Mouse (Mus musculus) stomach, embryonic 14.5 days (tissue): ENCODE data around the gene Clcf1. TPM values are rescaled to one million over a fixed set of nuclear protein-coding genes. Genes with fewer than 3 reads are reported as not detected.

Experiments
- ATAC-seq: fragments of 200-750 bp; cut with Nextera tagmentation; 2 replicates; pipeline ENCODE4 v1.8.0; 2017; ENCODE audit warnings: low read depth, moderate TSS enrichment; ENCODE audit not compliant: insufficient number of reproducible peaks, insufficient read depth, low FRiP score
- H3K27ac ChIP-seq: fragments of 300-500 bp; sonication (generic); 2 replicates; pipeline ENCODE4 v1.5.1; 2014; ENCODE audit warnings: mild to moderate bottlenecking, low read length, moderate library complexity, mixed read lengths
- H3K27me3 ChIP-seq: fragments of 300-500 bp; sonication (generic); 2 replicates; pipeline ENCODE4 v1.6.1; 2014; ENCODE audit warnings: low read length, control low read depth, mixed read lengths; ENCODE audit not compliant: control insufficient read depth, insufficient read depth
- H3K36me3 ChIP-seq: fragments of 300-500 bp; sonication (generic); 2 replicates; pipeline ENCODE4 v1.6.1; 2014; ENCODE audit warnings: mild to moderate bottlenecking, control low read depth, low read length, moderate library complexity, mixed read lengths; ENCODE audit not compliant: control insufficient read depth, insufficient read depth
- H3K4me1 ChIP-seq: fragments of 300-500 bp; sonication (generic); 2 replicates; pipeline ENCODE4 v1.6.1; 2014; ENCODE audit warnings: low read length, control low read depth, mixed read lengths; ENCODE audit not compliant: control insufficient read depth, insufficient read depth
- H3K4me2 ChIP-seq: fragments of 300-500 bp; sonication (generic); replicated peaks from 2 replicates; pipeline ENCODE4 v1.6.1; 2014; ENCODE audit warnings: low read depth, low read length, control low read depth
- H3K4me3 ChIP-seq: fragments of 300-500 bp; sonication (generic); 2 replicates; pipeline ENCODE4 v1.5.1; 2014; ENCODE audit warnings: low read depth, low read length, control low read depth
- H3K9ac ChIP-seq: fragments of 300-500 bp; sonication (generic); replicated peaks from 2 replicates; pipeline ENCODE4 v1.6.1; 2014; ENCODE audit warnings: low read depth, mild to moderate bottlenecking, control low read depth, low read length, moderate library complexity, mixed read lengths
- H3K9me3 ChIP-seq: fragments of 300-500 bp; sonication (generic); 2 replicates; pipeline ENCODE4 v1.6.1; 2016; ENCODE audit warnings: low read depth, low read length, control low read depth; ENCODE audit not compliant: control insufficient read depth
- WGBS: fragments of 180-500 bp; shearing (Covaris S2); extraction: QIAGEN DNeasy Blood & Tissue Kit; methylation state at CpG from one replicate; pipeline ENCODE4 v1.1.7; 2014; 5-methylcytosine and 5-hydroxymethylcytosine counted together
- polyA plus RNA-seq: library from polyadenylated mRNA; unstranded; fragments of >200 nt; fragmentation: Nextera tagmentation; extraction: Ambion mirVana; gene quantifications from 2 replicates; pipeline ENCODE4 v1.2.1, GENCODE M21; 2014

The Clcf1 gene
- polyA plus RNA-seq = 7.3 and 8.3 TPM in 2 replicates

DNA sequence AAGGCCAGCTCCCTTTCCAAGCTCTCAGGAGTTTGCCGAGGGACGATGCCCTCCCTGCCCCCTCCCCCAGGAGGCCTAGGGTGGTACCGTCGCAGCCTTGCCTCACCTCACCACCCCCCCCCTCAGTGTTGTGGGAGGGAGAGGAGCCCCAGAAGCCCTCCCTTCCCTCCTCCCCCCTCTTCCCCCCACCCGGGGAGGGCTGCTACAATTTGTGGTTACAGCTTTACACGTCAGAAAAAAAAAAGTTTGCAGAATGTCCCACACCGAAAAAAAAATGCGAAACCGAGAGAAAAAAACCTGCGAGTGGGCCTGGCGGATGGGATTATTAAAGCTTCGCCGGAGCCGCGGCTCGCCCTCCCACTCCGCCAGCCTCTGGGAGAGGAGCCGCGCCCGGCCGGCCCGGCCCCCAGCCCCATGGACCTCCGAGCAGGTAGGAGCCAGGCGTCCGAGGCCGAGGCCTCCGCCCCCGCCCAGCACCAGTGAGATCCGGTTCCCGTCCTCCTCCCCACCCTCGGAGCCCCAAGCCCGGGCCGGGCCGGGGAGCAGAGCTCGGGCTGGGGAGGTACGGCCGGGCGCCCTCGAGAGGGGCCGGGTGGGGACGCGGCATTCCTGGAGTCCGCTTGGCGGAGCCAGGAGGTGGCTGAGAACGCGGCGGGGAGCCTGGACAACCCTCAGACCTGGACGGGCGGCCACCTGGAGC lies at the start of gene Clcf1, which contains the start of gene AC109138.7:
Gene Clcf1, plus strand, starts transcription at position 168 of the 700 bp plus-strand sequence.
Gene AC109138.7, plus strand, starts transcription at position 287 of the 700 bp plus-strand sequence.
- Histone ChIP-seq H3K4me3 (peak within 1 kb of the TSS; percentile 57), H3K4me2 (peak within 1 kb of the TSS; percentile 70), H3K9me3 (no peaks in the 10 kb centered on the region), H3K4me1 (peaks cover 50% of the 10 kb centered on the region), H3K27ac (peak within 1 kb of the TSS; percentile 93), H3K9ac (peak within 1 kb of the TSS; percentile 71), H3K36me3 (no peaks in the 10 kb centered on the region), H3K27me3 (no peaks in the 10 kb centered on the region)
- peak; percentile 62 for ATAC-seq
- WGBS = under 1% methylated on average over 49 of the region's 49 CpGs

DNA sequence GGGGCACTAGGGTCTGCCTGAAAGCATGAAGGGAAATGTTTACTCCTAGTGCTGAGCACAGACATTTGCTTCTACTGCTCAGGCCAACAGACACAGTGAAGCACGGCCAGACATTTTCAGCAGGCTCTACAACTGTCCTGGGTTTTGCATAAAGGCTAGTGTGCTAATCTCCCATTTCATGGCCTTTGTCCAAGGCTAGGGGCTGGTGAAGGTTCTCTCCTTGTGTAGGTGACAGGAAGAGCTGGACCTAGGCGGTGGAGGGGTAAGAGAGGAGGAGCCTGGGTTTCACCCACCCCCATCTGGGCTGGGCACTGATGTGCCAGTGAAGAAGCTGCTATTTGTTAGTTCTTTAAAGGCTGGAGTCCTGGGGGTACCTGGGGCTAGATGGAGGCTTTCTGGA lies 49.3 kb upstream of the Clcf1 start:
- ATAC-seq = no peak
- peaks cover 15% of the 10 kb centered on the region for H3K4me1 ChIP-seq
- H3K9ac ChIP-seq = no peak overlapping the region
- H3K4me2 ChIP-seq = no peak overlapping the region
- H3K9me3 ChIP-seq = no peaks in the 10 kb centered on the region
- no peaks in the 10 kb centered on the region for H3K27me3 ChIP-seq
- H3K27ac ChIP-seq = no peak overlapping the region
- WGBS = 73% methylated on average over 2 of the region's 2 CpGs
- H3K4me3 ChIP-seq = no peak overlapping the region
- H3K36me3 ChIP-seq = peaks cover 7% of the 10 kb centered on the region

DNA sequence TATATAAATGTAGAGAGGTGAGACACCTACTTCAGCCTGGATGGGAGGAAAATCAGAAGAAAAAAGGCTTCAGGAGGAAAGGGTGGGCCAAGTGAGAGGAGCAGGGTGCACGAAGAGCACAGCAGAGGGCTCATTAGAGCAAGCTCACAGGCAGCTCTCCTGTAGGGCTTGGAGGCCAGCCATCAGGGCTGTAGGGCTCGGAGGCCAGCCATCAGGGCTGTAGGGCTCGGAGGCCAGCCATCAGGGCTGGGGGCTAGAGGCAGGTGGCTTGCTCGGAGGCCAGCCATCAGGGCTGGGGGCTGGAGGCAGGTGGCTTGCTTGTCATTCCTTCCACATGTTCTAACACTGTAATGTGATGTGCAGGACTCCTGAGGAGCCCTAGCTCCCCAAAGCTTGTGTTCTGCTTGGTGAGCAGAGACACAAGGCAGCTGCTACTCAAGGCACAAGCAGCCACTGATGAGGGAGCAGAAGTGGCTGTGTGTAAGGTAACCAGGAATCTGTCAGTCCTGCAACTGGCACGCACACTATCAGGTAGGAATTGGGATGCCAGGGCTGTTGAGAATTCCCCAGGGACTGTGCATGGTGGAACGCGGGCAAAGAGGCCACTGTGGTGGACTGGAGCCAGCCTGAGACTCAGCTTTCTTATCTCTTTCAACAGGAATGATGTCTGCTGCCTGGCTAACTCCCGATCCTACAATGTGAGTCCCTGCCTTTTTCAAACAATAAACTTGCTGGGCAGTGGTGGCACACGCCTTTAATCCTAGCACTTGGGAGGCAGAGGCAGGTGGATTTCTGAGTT lies 47.2 kb upstream of the Clcf1 start:
- H3K27me3 ChIP-seq = no peaks in the 10 kb centered on the region
- H3K36me3 ChIP-seq = no peaks in the 10 kb centered on the region; the same call in 1 of the 2 replicates
- no peak overlapping the region for H3K4me3 ChIP-seq
- WGBS = 77% methylated on average over 9 of the region's 9 CpGs
- no peaks in the 10 kb centered on the region for H3K9me3 ChIP-seq
- H3K27ac ChIP-seq = no peak overlapping the region
- H3K4me1 ChIP-seq = peaks cover 21% of the 10 kb centered on the region
- H3K9ac ChIP-seq = no peak overlapping the region
- H3K4me2 ChIP-seq = no peak overlapping the region
- ATAC-seq = no peak

DNA sequence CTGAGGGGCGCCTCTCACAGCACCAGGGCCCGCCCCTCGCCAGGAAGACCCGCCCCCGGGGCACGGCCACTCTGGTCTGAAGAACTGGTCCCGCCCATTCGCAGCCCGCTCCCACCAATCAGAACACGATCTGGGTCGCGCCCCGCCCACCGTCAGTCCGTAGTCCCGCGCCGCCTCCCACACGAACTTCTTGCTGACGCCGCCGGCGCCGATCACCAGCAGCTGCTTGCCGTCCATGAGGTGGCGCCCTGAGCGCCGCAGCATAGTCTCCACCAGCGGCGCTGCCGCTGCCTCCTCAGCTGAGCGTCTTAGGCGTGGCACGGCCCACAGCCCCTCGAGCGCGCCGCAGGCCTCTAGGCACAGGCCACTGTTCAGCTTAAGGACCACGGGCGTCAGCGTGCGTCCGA lies 44.7 kb upstream of the Clcf1 start:
- Histone ChIP-seq H3K36me3 (no peaks in the 10 kb centered on the region), H3K4me3 (peak overlapping the region; percentile 39), H3K9me3 (no peaks in the 10 kb centered on the region), H3K9ac (peak overlapping the region; percentile 75), H3K27ac (peak overlapping the region; percentile 87), H3K4me1 (peaks cover 7% of the 10 kb centered on the region; the same call in 1 of the 2 replicates), H3K4me2 (peak overlapping the region; percentile 89), H3K27me3 (no peaks in the 10 kb centered on the region)
- ATAC-seq = peak; percentile 93
- WGBS = under 1% methylated on average over 43 of the region's 43 CpGs

DNA sequence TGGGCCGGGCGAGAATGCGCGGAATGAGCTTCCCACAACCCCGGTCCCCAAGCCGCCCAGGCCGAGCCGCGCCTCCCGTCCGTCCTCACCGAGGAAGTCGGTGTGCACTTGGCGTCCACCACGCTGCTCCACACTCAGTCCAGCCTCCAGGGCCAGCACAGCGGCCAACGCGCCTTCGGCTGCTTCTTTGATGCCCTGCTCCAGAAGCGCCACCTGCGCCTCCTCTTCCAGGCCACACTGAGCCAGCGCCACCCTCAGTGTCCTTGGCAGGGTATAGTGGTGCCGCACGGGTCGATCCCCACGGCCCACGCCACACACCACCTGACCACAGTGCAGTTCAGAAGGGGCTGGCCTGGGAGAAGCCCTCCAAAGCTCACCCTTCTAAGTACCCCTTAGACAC lies 44.2 kb upstream of the Clcf1 start:
- Histone ChIP-seq H3K4me2 (peak overlapping the region; percentile 89), H3K4me3 (peak overlapping the region; percentile 39), H3K9ac (peak overlapping the region; percentile 75), H3K9me3 (no peaks in the 10 kb centered on the region), H3K27me3 (no peaks in the 10 kb centered on the region), H3K4me1 (peaks cover 7% of the 10 kb centered on the region; the same call in 1 of the 2 replicates), H3K27ac (peak overlapping the region; percentile 87), H3K36me3 (no peaks in the 10 kb centered on the region)
- 11% methylated on average over 26 of the region's 27 CpGs for WGBS
- peak; percentile 23 for ATAC-seq

DNA sequence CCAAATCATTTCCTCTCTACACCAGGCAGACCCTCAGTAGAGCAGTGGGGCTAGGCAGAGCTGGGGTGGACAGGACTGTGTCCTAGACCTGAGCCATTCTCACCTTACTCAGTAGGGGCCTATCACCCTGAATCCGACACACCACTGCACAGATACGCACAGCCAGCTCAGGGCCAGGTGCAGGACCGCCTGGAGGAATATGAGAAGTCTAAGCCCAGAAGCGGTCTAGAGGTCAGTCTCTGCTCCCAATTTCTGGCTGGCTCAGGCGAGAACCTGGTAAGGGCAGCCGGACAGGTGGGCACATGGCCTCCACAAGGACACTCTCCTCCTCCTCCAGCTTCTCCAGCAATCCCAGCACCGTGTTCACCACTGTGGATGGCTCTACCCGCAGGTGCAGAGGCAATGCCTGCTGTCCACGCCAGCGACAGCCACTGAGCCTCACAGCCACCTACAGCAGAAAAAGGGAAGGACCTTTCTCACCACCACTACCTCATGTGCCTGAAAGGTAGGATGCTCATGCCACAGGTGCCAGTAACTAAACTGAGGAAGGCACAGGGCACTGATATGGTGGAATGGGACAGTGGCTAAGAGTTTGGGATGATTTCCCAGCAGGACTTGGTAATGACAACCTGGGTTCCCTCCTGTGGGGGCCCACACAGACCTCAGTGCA lies 43.2 kb upstream of the Clcf1 start:
- no peak overlapping the region for H3K9ac ChIP-seq
- no peaks in the 10 kb centered on the region for H3K27me3 ChIP-seq
- no peak for ATAC-seq
- H3K4me1 ChIP-seq = peaks cover 17% of the 10 kb centered on the region; the same call in 1 of the 2 replicates
- H3K9me3 ChIP-seq = no peaks in the 10 kb centered on the region
- 91% methylated on average over 10 of the region's 10 CpGs for WGBS
- no peak overlapping the region for H3K4me3 ChIP-seq
- H3K4me2 ChIP-seq = no peak overlapping the region
- no peaks in the 10 kb centered on the region for H3K36me3 ChIP-seq
- H3K27ac ChIP-seq = no peak overlapping the region

DNA sequence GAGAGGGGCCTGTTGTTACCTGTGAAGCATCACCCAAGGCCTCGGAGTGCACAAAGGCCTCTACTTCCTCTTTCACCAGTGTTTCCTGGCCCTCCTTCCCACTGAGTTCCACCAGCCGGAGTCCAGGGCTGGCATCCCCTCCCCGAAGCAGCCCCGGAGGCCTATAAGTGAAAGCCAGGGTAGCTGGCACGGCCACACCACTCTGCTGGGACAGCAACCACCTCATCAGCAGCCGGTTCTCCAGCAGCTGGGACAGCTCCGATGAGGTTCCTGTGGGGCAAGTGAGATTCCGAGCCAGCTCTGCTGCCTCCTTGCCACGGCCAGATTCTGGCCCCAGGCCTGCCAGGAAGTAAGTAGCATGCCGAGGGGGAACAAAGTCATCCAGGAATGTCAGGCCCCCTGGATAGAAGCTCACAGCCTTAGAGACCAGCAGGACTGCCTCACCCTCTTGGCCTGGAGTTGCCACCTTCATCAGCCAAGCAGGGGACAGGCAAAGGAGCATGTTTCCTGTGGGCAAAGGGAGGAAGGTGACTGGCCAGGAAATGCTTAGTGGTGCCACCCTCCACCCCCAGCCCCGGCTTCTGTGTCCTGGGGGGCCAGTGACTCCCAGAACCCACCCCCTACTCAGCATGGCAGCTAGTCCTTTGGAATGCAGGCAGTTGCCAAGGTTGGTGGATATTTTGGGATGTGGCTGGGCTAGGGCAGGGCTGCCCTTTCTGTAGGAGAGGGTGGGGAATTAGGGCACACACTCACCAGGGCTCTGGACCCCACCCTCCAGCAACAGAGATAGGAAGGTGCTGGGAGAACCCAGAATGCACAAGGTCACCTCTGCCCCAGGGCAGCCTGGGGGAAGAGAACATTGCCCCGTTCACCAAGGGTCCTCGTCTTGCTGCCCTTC lies 42.4 kb upstream of the Clcf1 start:
- Histone ChIP-seq H3K9me3 (no peaks in the 10 kb centered on the region), H3K27me3 (no peaks in the 10 kb centered on the region), H3K4me1 (peaks cover 18% of the 10 kb centered on the region; the same call in 1 of the 2 replicates), H3K27ac (no peak overlapping the region), H3K4me2 (no peak overlapping the region), H3K4me3 (no peak overlapping the region), H3K9ac (no peak overlapping the region), H3K36me3 (no peaks in the 10 kb centered on the region)
- WGBS = 55% methylated on average over 13 of the region's 13 CpGs
- ATAC-seq = no peak
